Mouse (Mus musculus) forebrain, embryonic 16.5 days (tissue): ENCODE data around the gene Zfhx3. TPM values are rescaled to one million over a fixed set of nuclear protein-coding genes. Genes with fewer than 3 reads are reported as not detected.

Experiments
- ATAC-seq: fragments of 200-750 bp; cut with Nextera tagmentation; 2 replicates; pipeline ENCODE4 v1.8.0; 2017; ENCODE audit warnings: mild to moderate bottlenecking, moderate library complexity
- H3K27ac ChIP-seq: fragments of 300-500 bp; sonication (generic); 2 replicates; pipeline ENCODE4 v1.5.1; 2014; ENCODE audit warnings: low read length, control low read depth
- H3K27me3 ChIP-seq: fragments of 300-500 bp; sonication (generic); replicated peaks from 2 replicates; pipeline ENCODE4 v1.6.1; 2014; ENCODE audit warnings: low read length; ENCODE audit not compliant: control insufficient read depth, insufficient read depth
- H3K36me3 ChIP-seq: fragments of 300-500 bp; sonication (generic); 2 replicates; pipeline ENCODE4 v1.6.1; 2014; ENCODE audit not compliant: control insufficient read depth, insufficient read depth
- H3K4me1 ChIP-seq: fragments of 300-500 bp; sonication (generic); replicated peaks from 2 replicates; pipeline ENCODE4 v1.6.1; 2014; ENCODE audit warnings: low read length; ENCODE audit not compliant: control insufficient read depth, insufficient read depth
- H3K4me2 ChIP-seq: fragments of 300-500 bp; sonication (generic); 2 replicates; pipeline ENCODE4 v1.6.1; 2014; ENCODE audit warnings: mild to moderate bottlenecking, low read length, control low read depth
- H3K4me3 ChIP-seq: fragments of 300-500 bp; sonication (generic); replicated peaks from 2 replicates; pipeline ENCODE4 v1.5.1; 2014; ENCODE audit warnings: mild to moderate bottlenecking, low read length, control low read depth
- H3K9ac ChIP-seq: fragments of 300-500 bp; sonication (generic); replicated peaks from 2 replicates; pipeline ENCODE4 v1.6.1; 2014; ENCODE audit warnings: low read depth, low read length, control low read depth
- H3K9me3 ChIP-seq: fragments of 300-500 bp; sonication (generic); 2 replicates; pipeline ENCODE4 v1.6.1; 2016; ENCODE audit warnings: low read length; ENCODE audit not compliant: control insufficient read depth
- WGBS: fragments of 180-500 bp; shearing (Covaris S2); extraction: QIAGEN DNeasy Blood & Tissue Kit; methylation state at CpG from one replicate; pipeline ENCODE4 v1.1.7; 2014; 5-methylcytosine and 5-hydroxymethylcytosine counted together
- polyA plus RNA-seq: library from polyadenylated mRNA; unstranded; fragments of >200 nt; fragmentation: Nextera tagmentation; extraction: Ambion mirVana; gene quantifications from 2 replicates; pipeline ENCODE4 v1.2.1, GENCODE M21; 2015

The Zfhx3 gene
- polyA plus RNA-seq, 1 experiment from 2014 or later: 14.6 TPM

- no peaks in the 10 kb centered on the region; the same call in 1 of the 2 replicates for H3K27me3 ChIP-seq
- no peak for ATAC-seq
- H3K36me3 ChIP-seq: no peaks in the 10 kb centered on the region
- H3K27ac ChIP-seq: no peak overlapping the region
- peaks cover 5% of the 10 kb centered on the region; the same call in 1 of the 2 replicates for H3K4me1 ChIP-seq
- no peak overlapping the region for H3K9ac ChIP-seq
- H3K4me2 ChIP-seq: no peak overlapping the region
- 87% methylated on average over 19 of the region's 19 CpGs for WGBS
- H3K4me3 ChIP-seq: no peak overlapping the region
- H3K9me3 ChIP-seq: no peaks in the 10 kb centered on the region
Observed at GRCm38 (mm10) chr8:108764403-108765194, 822.2 kb downstream of the Zfhx3 start.

GRCm38 (mm10) chr8:108766102-108766501, 823.7 kb downstream of the Zfhx3 start:
- H3K4me1 ChIP-seq: 0 out of 2 replicates have a peak, but pooled peaks cover 2% of the 10 kb centered on the region
- H3K9ac ChIP-seq: no peak overlapping the region
- H3K27me3 ChIP-seq: no peaks in the 10 kb centered on the region; the same call in 1 of the 2 replicates
- no peak overlapping the region for H3K4me2 ChIP-seq
- H3K36me3 ChIP-seq: no peaks in the 10 kb centered on the region
- no peaks in the 10 kb centered on the region for H3K9me3 ChIP-seq
- no peak overlapping the region for H3K4me3 ChIP-seq
- no peak overlapping the region for H3K27ac ChIP-seq
- WGBS: 87% methylated on average over 6 of the region's 6 CpGs
- ATAC-seq: no peak

GRCm38 (mm10) chr8:108768051-108768450, 825.6 kb downstream of the Zfhx3 start:
- Histone ChIP-seq H3K4me3 (no peak overlapping the region), H3K27ac (no peak overlapping the region), H3K9ac (no peak overlapping the region), H3K4me1 (no peaks in the 10 kb centered on the region), H3K4me2 (no peak overlapping the region), H3K27me3 (no peaks in the 10 kb centered on the region; the same call in 1 of the 2 replicates), H3K9me3 (no peaks in the 10 kb centered on the region), H3K36me3 (no peaks in the 10 kb centered on the region)
- WGBS: 94% methylated on average over 7 of the region's 7 CpGs
- no peak for ATAC-seq

- Histone ChIP-seq H3K9me3 (no peaks in the 10 kb centered on the region), H3K36me3 (no peaks in the 10 kb centered on the region), H3K27ac (no peak overlapping the region), H3K9ac (no peak overlapping the region), H3K4me2 (no peak overlapping the region), H3K4me3 (no peak overlapping the region), H3K27me3 (no peaks in the 10 kb centered on the region; the same call in 1 of the 2 replicates), H3K4me1 (no peaks in the 10 kb centered on the region)
- no peak for ATAC-seq
- 91% methylated on average over 4 of the region's 4 CpGs for WGBS
Observed at GRCm38 (mm10) chr8:108770334-108770733, 827.9 kb downstream of the Zfhx3 start.

- no peak for ATAC-seq
- Histone ChIP-seq H3K4me1 (no peaks in the 10 kb centered on the region), H3K4me3 (no peak overlapping the region), H3K36me3 (no peaks in the 10 kb centered on the region), H3K27ac (no peak overlapping the region), H3K9me3 (no peaks in the 10 kb centered on the region), H3K4me2 (no peak overlapping the region), H3K27me3 (no peaks in the 10 kb centered on the region), H3K9ac (no peak overlapping the region)
- 85% methylated on average over 6 of the region's 6 CpGs for WGBS
Observed at GRCm38 (mm10) chr8:108773436-108773835, 831.0 kb downstream of the Zfhx3 start.

- Histone ChIP-seq H3K9me3 (no peaks in the 10 kb centered on the region), H3K9ac (no peak overlapping the region), H3K4me2 (no peak overlapping the region), H3K27me3 (peaks cover 3% of the 10 kb centered on the region; the same call in 1 of the 2 replicates), H3K4me1 (no peaks in the 10 kb centered on the region), H3K4me3 (no peak overlapping the region), H3K27ac (no peak overlapping the region), H3K36me3 (no peaks in the 10 kb centered on the region)
- 83% methylated on average over 12 of the region's 12 CpGs for WGBS
- no peak for ATAC-seq
Observed at GRCm38 (mm10) chr8:108778063-108778462, 835.6 kb downstream of the Zfhx3 start.

- H3K27ac ChIP-seq: no peak overlapping the region
- peaks cover 3% of the 10 kb centered on the region; the same call in 1 of the 2 replicates for H3K27me3 ChIP-seq
- no peaks in the 10 kb centered on the region for H3K9me3 ChIP-seq
- no peaks in the 10 kb centered on the region for H3K4me1 ChIP-seq
- no peak for ATAC-seq
- H3K36me3 ChIP-seq: no peaks in the 10 kb centered on the region
- H3K9ac ChIP-seq: no peak overlapping the region
- H3K4me2 ChIP-seq: no peak overlapping the region
- WGBS: 85% methylated on average over 9 of the region's 9 CpGs
- no peak overlapping the region for H3K4me3 ChIP-seq
Observed at GRCm38 (mm10) chr8:108778551-108778950, 836.1 kb downstream of the Zfhx3 start.

GRCm38 (mm10) chr8:108780766-108781165, 838.3 kb downstream of the Zfhx3 start:
- H3K36me3 ChIP-seq: no peaks in the 10 kb centered on the region
- no peaks in the 10 kb centered on the region for H3K9me3 ChIP-seq
- no peak overlapping the region for H3K4me2 ChIP-seq
- no peak overlapping the region for H3K9ac ChIP-seq
- H3K4me3 ChIP-seq: no peak overlapping the region
- no peak overlapping the region for H3K27ac ChIP-seq
- H3K4me1 ChIP-seq: no peaks in the 10 kb centered on the region
- peaks cover 11% of the 10 kb centered on the region for H3K27me3 ChIP-seq
- ATAC-seq: no peak
- 91% methylated on average over 6 of the region's 6 CpGs for WGBS

- Histone ChIP-seq H3K9me3 (no peaks in the 10 kb centered on the region), H3K27ac (no peak overlapping the region), H3K4me3 (no peak overlapping the region), H3K27me3 (peaks cover 13% of the 10 kb centered on the region), H3K36me3 (no peaks in the 10 kb centered on the region), H3K4me1 (no peaks in the 10 kb centered on the region), H3K4me2 (no peak overlapping the region), H3K9ac (no peak overlapping the region)
- no peak for ATAC-seq
- WGBS: 83% methylated on average over 5 of the region's 5 CpGs
Observed at GRCm38 (mm10) chr8:108781192-108781591, 838.7 kb downstream of the Zfhx3 start.
